Comparison of ENCODE assay signal across 23 mouse cellular contexts in the genomic region with DNA sequence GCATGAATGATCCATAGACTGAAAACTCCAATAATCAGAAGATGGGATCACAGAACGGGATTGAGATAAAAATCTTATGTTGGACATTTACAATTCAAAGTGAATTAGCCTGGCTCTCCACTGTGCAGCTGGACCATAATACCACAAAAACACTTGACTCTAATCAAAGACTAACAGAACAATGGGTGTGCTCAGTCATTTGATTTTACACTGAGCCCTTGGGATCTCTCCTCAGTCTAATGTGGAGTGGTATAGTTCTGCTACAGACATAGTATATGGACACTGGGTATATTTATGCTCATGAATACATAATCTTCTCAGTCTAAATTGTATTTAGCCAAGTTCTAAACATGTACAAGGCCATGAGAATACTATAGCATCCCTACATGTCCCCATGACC.
DNase-seq lines count a peak whose midpoint lies in the region; ATAC-seq lines count a peak whose summit lies in the region.
"Had no signal": no experiment of that assay in that cellular context is flagged by ENCODE, and none has a peak within 500 bp of the region (broad histone marks: within the 10 kb centered on the region; RNA-seq: fewer than 3 reads in every experiment).

No protein-coding gene starts in this region.

- H3K36me3 ChIP-seq in forebrain, embryonic 13.5 days (ENCODE audit: poor library complexity, severe bottlenecking), result no peaks in the 10 kb centered on the region
- H3K36me3 ChIP-seq in forebrain, embryonic 16.5 days (ENCODE audit: control insufficient read depth, insufficient read depth), result no peaks in the 10 kb centered on the region
- no peaks in the 10 kb centered on the region for H3K36me3 ChIP-seq in hindbrain, embryonic 12.5 days
- no peaks in the 10 kb centered on the region for H3K36me3 ChIP-seq in hindbrain, embryonic 13.5 days
- H3K36me3 ChIP-seq in midbrain, embryonic 13.5 days, result no peaks in the 10 kb centered on the region
- no peaks in the 10 kb centered on the region for H3K36me3 ChIP-seq in midbrain, embryonic 14.5 days (ENCODE audit: control insufficient read depth, insufficient read depth, low read length)
- H3K36me3 ChIP-seq in neural tube, embryonic 13.5 days, result no peaks in the 10 kb centered on the region
- H3K36me3 ChIP-seq: embryonic facial prominence, embryonic 12.5 days; embryonic facial prominence, embryonic 15.5 days; hindbrain, embryonic 15.5 days; intestine, embryonic 15.5 days had no signal

- H3K9ac ChIP-seq in forebrain, embryonic 13.5 days, result no peak overlapping the region
- H3K9ac ChIP-seq in forebrain, embryonic 16.5 days (replicated peaks; ENCODE audit: low read depth, low read length), result no peak overlapping the region
- no peak overlapping the region for H3K9ac ChIP-seq in hindbrain, embryonic 12.5 days
- no peak overlapping the region for H3K9ac ChIP-seq in hindbrain, embryonic 13.5 days
- no peak overlapping the region for H3K9ac ChIP-seq in midbrain, embryonic 13.5 days (replicated peaks)
- no peak overlapping the region for H3K9ac ChIP-seq in midbrain, embryonic 14.5 days (replicated peaks; ENCODE audit: low read length)
- H3K9ac ChIP-seq in neural tube, embryonic 13.5 days, result no peak overlapping the region
- H3K9ac ChIP-seq: embryonic facial prominence, embryonic 12.5 days; embryonic facial prominence, embryonic 15.5 days; hindbrain, embryonic 15.5 days; intestine, embryonic 15.5 days had no signal

- no peak overlapping the region for H3K4me2 ChIP-seq in forebrain, embryonic 13.5 days
- H3K4me2 ChIP-seq in forebrain, embryonic 16.5 days (ENCODE audit: low read length), result no peak overlapping the region
- H3K4me2 ChIP-seq in hindbrain, embryonic 12.5 days (replicated peaks), result no peak overlapping the region
- H3K4me2 ChIP-seq in hindbrain, embryonic 13.5 days, result no peak overlapping the region
- no peak overlapping the region for H3K4me2 ChIP-seq in midbrain, embryonic 13.5 days (replicated peaks)
- no peak overlapping the region for H3K4me2 ChIP-seq in midbrain, embryonic 14.5 days (ENCODE audit: low read length)
- no peak overlapping the region for H3K4me2 ChIP-seq in neural tube, embryonic 13.5 days
- H3K4me2 ChIP-seq: embryonic facial prominence, embryonic 12.5 days; embryonic facial prominence, embryonic 15.5 days; heart, embryonic 11.5 days; hindbrain, embryonic 15.5 days; intestine, embryonic 15.5 days had no signal

- H3K9me3 ChIP-seq in forebrain, embryonic 13.5 days (replicated peaks), result no peaks in the 10 kb centered on the region
- H3K9me3 ChIP-seq in forebrain, embryonic 16.5 days (ENCODE audit: control insufficient read depth, low read length), result no peaks in the 10 kb centered on the region
- no peaks in the 10 kb centered on the region for H3K9me3 ChIP-seq in hindbrain, embryonic 12.5 days (replicated peaks)
- H3K9me3 ChIP-seq in hindbrain, embryonic 13.5 days, result no peaks in the 10 kb centered on the region
- H3K9me3 ChIP-seq in midbrain, embryonic 13.5 days, result no peaks in the 10 kb centered on the region
- no peaks in the 10 kb centered on the region for H3K9me3 ChIP-seq in midbrain, embryonic 14.5 days (ENCODE audit: control insufficient read depth, low read length)
- no peaks in the 10 kb centered on the region for H3K9me3 ChIP-seq in neural tube, embryonic 13.5 days
- H3K9me3 ChIP-seq: embryonic facial prominence, embryonic 12.5 days; embryonic facial prominence, embryonic 15.5 days; hindbrain, embryonic 15.5 days; intestine, embryonic 15.5 days had no signal

- H3K27me3 ChIP-seq in forebrain, embryonic 13.5 days, result no peaks in the 10 kb centered on the region
- no peaks in the 10 kb centered on the region for H3K27me3 ChIP-seq in forebrain, embryonic 16.5 days (replicated peaks; ENCODE audit: control insufficient read depth, insufficient read depth, low read length)
- H3K27me3 ChIP-seq in hindbrain, embryonic 12.5 days, result no peaks in the 10 kb centered on the region
- no peaks in the 10 kb centered on the region for H3K27me3 ChIP-seq in hindbrain, embryonic 13.5 days
- H3K27me3 ChIP-seq in midbrain, embryonic 13.5 days, result no peaks in the 10 kb centered on the region
- no peaks in the 10 kb centered on the region for H3K27me3 ChIP-seq in midbrain, embryonic 14.5 days (ENCODE audit: control insufficient read depth, insufficient read depth, low read length)
- H3K27me3 ChIP-seq in neural tube, embryonic 13.5 days, result no peaks in the 10 kb centered on the region
- H3K27me3 ChIP-seq: embryonic facial prominence, embryonic 12.5 days; embryonic facial prominence, embryonic 15.5 days; hindbrain, embryonic 15.5 days; intestine, embryonic 15.5 days had no signal

- no peak overlapping the region for H3K27ac ChIP-seq in forebrain, embryonic 13.5 days
- no peak overlapping the region for H3K27ac ChIP-seq in forebrain, embryonic 16.5 days (ENCODE audit: low read length)
- no peak overlapping the region for H3K27ac ChIP-seq in hindbrain, embryonic 12.5 days
- no peak overlapping the region for H3K27ac ChIP-seq in hindbrain, embryonic 13.5 days
- H3K27ac ChIP-seq in midbrain, embryonic 13.5 days, result no peak overlapping the region
- no peak overlapping the region for H3K27ac ChIP-seq in midbrain, embryonic 14.5 days (replicated peaks; ENCODE audit: low read depth, low read length)
- H3K27ac ChIP-seq in neural tube, embryonic 13.5 days (replicated peaks), result no peak overlapping the region
- H3K27ac ChIP-seq: embryonic facial prominence, embryonic 12.5 days; embryonic facial prominence, embryonic 15.5 days; hindbrain, embryonic 15.5 days; intestine, embryonic 15.5 days had no signal

- H3K4me1 ChIP-seq in forebrain, embryonic 13.5 days, result no peaks in the 10 kb centered on the region
- H3K4me1 ChIP-seq in forebrain, embryonic 16.5 days (replicated peaks; ENCODE audit: control insufficient read depth, insufficient read depth, low read length), result no peaks in the 10 kb centered on the region
- no peaks in the 10 kb centered on the region for H3K4me1 ChIP-seq in hindbrain, embryonic 12.5 days
- H3K4me1 ChIP-seq in hindbrain, embryonic 13.5 days (replicated peaks), result peaks cover 7% of the 10 kb centered on the region; the same call in 1 of the 2 replicates
- peaks cover 11% of the 10 kb centered on the region; the same call in 1 of the 2 replicates for H3K4me1 ChIP-seq in midbrain, embryonic 13.5 days (replicated peaks)
- 0 out of 2 replicates have a peak, but pooled peaks cover 5% of the 10 kb centered on the region for H3K4me1 ChIP-seq in midbrain, embryonic 14.5 days (ENCODE audit: control insufficient read depth, insufficient read depth, low read length)
- 0 out of 2 replicates have a peak, but pooled peaks cover 6% of the 10 kb centered on the region for H3K4me1 ChIP-seq in neural tube, embryonic 13.5 days (replicated peaks)
- H3K4me1 ChIP-seq: embryonic facial prominence, embryonic 12.5 days; embryonic facial prominence, embryonic 15.5 days; hindbrain, embryonic 15.5 days; intestine, embryonic 15.5 days had no signal

- peak; percentile 8; the same call in 1 of the 2 replicates for ATAC-seq in forebrain, embryonic 13.5 days
- ATAC-seq in forebrain, embryonic 16.5 days, result no peak
- ATAC-seq in hindbrain, embryonic 12.5 days (ENCODE audit: low FRiP score), result 0 out of 2 replicates have a peak, but pooled peaks have one; percentile 43
- no peak for ATAC-seq in hindbrain, embryonic 13.5 days (ENCODE audit: low FRiP score)
- peak; percentile 65; the same call in 1 of the 2 replicates for ATAC-seq in midbrain, embryonic 13.5 days
- ATAC-seq in midbrain, embryonic 14.5 days (ENCODE audit: low FRiP score, low TSS enrichment), result no peak
- ATAC-seq in neural tube, embryonic 13.5 days (ENCODE audit: low read depth), result peak; percentile 40; the same call in 1 of the 2 replicates
- ATAC-seq in granulocyte monocyte progenitor cell, adult 5-6 weeks (replicated peaks; ENCODE audit: poor library complexity, severe bottlenecking), result no peak
- ATAC-seq: CD4-positive, CD25-positive, alpha-beta regulatory T cell, adult 4 months; intestine, embryonic 15.5 days had no signal

- 50% methylated on average over 1 of the region's 1 CpGs for WGBS in forebrain, embryonic 13.5 days
- 66% methylated on average over 1 of the region's 1 CpGs for WGBS in forebrain, embryonic 16.5 days
- WGBS in hindbrain, embryonic 12.5 days, result 59% methylated on average over 1 of the region's 1 CpGs
- 53% methylated on average over 1 of the region's 1 CpGs for WGBS in hindbrain, embryonic 13.5 days
- 40% methylated on average over 1 of the region's 1 CpGs for WGBS in midbrain, embryonic 13.5 days
- WGBS in midbrain, embryonic 14.5 days, result 37% methylated on average over 1 of the region's 1 CpGs
- WGBS in neural tube, embryonic 13.5 days, result 49% methylated on average over 1 of the region's 1 CpGs

- no peak overlapping the region for H3K4me3 ChIP-seq in forebrain, embryonic 13.5 days
- no peak overlapping the region for H3K4me3 ChIP-seq in forebrain, embryonic 16.5 days (replicated peaks; ENCODE audit: low read length)
- H3K4me3 ChIP-seq in hindbrain, embryonic 12.5 days, result no peak overlapping the region
- H3K4me3 ChIP-seq in hindbrain, embryonic 13.5 days, result no peak overlapping the region
- H3K4me3 ChIP-seq in midbrain, embryonic 13.5 days (replicated peaks), result no peak overlapping the region
- H3K4me3 ChIP-seq in midbrain, embryonic 14.5 days (replicated peaks; ENCODE audit: low read depth, low read length), result no peak overlapping the region
- H3K4me3 ChIP-seq in neural tube, embryonic 13.5 days, result no peak overlapping the region
- H3K4me3 ChIP-seq: embryonic facial prominence, embryonic 12.5 days; embryonic facial prominence, embryonic 15.5 days; hindbrain, embryonic 15.5 days; intestine, embryonic 15.5 days had no signal

- no peak for DNase-seq in midbrain, embryonic 14.5 days
- DNase-seq: adrenal gland, adult 2 months; adrenal gland, postnatal 14 days; cerebellum, adult 11 months; cerebellum, adult 2 months; cerebellum, adult 9-11 months; cerebellum, postnatal 25 days; gastrocnemius, postnatal 10 days; gastrocnemius, postnatal 36 days; heart, adult 11 months had no signal

Comparison
In these comparisons a context has a peak if more than half of its experiments do, and no peak if none do; other contexts are left out.
1. ATAC-seq: peak in forebrain, embryonic 13.5 days (single experiment), hindbrain, embryonic 12.5 days (single experiment), midbrain, embryonic 13.5 days (single experiment) and neural tube, embryonic 13.5 days (single experiment); none in forebrain, embryonic 16.5 days (single experiment), hindbrain, embryonic 13.5 days (single experiment), midbrain, embryonic 14.5 days (single experiment) and granulocyte monocyte progenitor cell, adult 5-6 weeks (single experiment).